ENCODE assay signal across 21 mouse cellular contexts in the genomic region with DNA sequence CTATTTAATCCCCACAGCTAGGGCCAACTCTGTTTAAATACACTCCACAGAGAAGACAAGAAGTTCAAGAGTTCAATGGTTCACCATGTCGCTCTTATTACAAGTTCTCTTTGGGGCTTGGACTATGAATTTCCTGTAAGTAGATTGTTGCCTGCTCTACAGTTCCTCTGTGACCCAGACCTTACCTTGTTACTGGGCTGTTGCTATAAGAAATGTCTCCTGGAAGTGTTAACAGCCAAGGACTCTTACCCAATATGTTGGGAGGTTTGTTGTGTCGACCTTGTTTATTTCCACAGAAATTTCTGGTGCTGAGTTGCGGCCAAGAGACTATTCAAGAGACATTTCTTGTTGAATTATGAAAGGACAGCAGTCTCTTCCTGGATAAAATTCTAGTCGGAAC.
DNase-seq lines count a peak whose midpoint lies in the region; ATAC-seq and TF ChIP-seq lines count a peak whose summit lies in the region.
"Had no signal": no experiment of that assay in that cellular context is flagged by ENCODE, and none has a peak within 500 bp of the region (broad histone marks: within the 10 kb centered on the region; RNA-seq: fewer than 3 reads in every experiment).

No protein-coding gene starts in this region.

- H3K4me3 ChIP-seq in limb, embryonic 14.5 days (replicated peaks; ENCODE audit: low read length) = no peak overlapping the region
- H3K4me3 ChIP-seq in limb, embryonic 10.5 days = no peak overlapping the region
- H3K4me3 ChIP-seq in brown adipose tissue, adult 24 weeks (ENCODE audit: insufficient read depth, low read depth, low read length) = no peak overlapping the region
- H3K4me3 ChIP-seq: embryonic facial prominence, embryonic 15.5 days; erythroblast, embryonic 14.5 days; forebrain, embryonic 10.5 days; heart, embryonic 13.5 days; hindbrain, embryonic 12.5 days had no signal

- intact Hi-C loops in left cerebral cortex, postnatal 25 days (cut with DNase I) = no loop called here

- WGBS in limb, embryonic 14.5 days = 77% methylated on average over 4 of the region's 4 CpGs
- 93% methylated on average over 4 of the region's 4 CpGs for WGBS in limb, embryonic 10.5 days

- H3K27me3 ChIP-seq in limb, embryonic 14.5 days (ENCODE audit: control insufficient read depth, insufficient read depth, low read length) = no peaks in the 10 kb centered on the region
- H3K27me3 ChIP-seq in limb, embryonic 10.5 days (ENCODE audit: low read depth, poor library complexity, severe bottlenecking) = no peaks in the 10 kb centered on the region
- H3K27me3 ChIP-seq: embryonic facial prominence, embryonic 15.5 days; heart, embryonic 13.5 days; hindbrain, embryonic 12.5 days had no signal

- no peak for TF ChIP-seq POLR2A in limb, embryonic 14.5 days (IDR thresholded peaks at IDR 0.05; ENCODE audit: borderline replicate concordance, extremely low read depth, insufficient read depth, insufficient read length)

- no peak overlapping the region for H3K4me2 ChIP-seq in limb, embryonic 14.5 days (replicated peaks; ENCODE audit: low read depth, low read length, severe bottlenecking)
- H3K4me2 ChIP-seq: embryonic facial prominence, embryonic 15.5 days; heart, embryonic 13.5 days; hindbrain, embryonic 12.5 days had no signal

- peak; percentile 67 for ATAC-seq in limb, embryonic 14.5 days (ENCODE audit: low FRiP score, low read depth)
- ATAC-seq: forebrain, embryonic 14.5 days; hindbrain, embryonic 16.5 days; inflammation-experienced regulatory T-cells, adult 6 months had no signal

- DNase-seq in gastrocnemius, adult 18-20 months (ENCODE audit: low spot score) = peak; percentile 40
- no peak for DNase-seq in gastrocnemius, adult 8-10 months (ENCODE audit: low spot score in 2 of 2)
- DNase-seq in limb, embryonic 14.5 days (ENCODE audit: low spot score) = peak; percentile 9
- DNase-seq in limb, embryonic 10.5 days (ENCODE audit: low spot score) = no peak
- peak; percentile 29 for DNase-seq in lung, postnatal 36 days
- no peak for DNase-seq in lung, adult 18-20 months
- DNase-seq in left cerebral cortex, postnatal 25 days (ENCODE audit: low spot score in 2 of 2) = no peak
- DNase-seq: cerebellum, adult 2 months; cerebellum, postnatal 14 days; embryo, embryonic 11 days; gastrocnemius, postnatal 14 days; heart, postnatal 4 days had no signal

- H3K9ac ChIP-seq in limb, embryonic 14.5 days (ENCODE audit: low read depth, low read length, severe bottlenecking) = no peak overlapping the region
- H3K9ac ChIP-seq: embryonic facial prominence, embryonic 15.5 days; heart, embryonic 13.5 days; hindbrain, embryonic 12.5 days had no signal

- no peaks in the 10 kb centered on the region; the same call in 1 of the 2 replicates for H3K4me1 ChIP-seq in limb, embryonic 14.5 days (ENCODE audit: control insufficient read depth, insufficient read depth, low read length)
- no peaks in the 10 kb centered on the region for H3K4me1 ChIP-seq in limb, embryonic 10.5 days
- 0 out of 2 replicates have a peak, but pooled peaks cover 5% of the 10 kb centered on the region for H3K4me1 ChIP-seq in brown adipose tissue, adult 24 weeks (ENCODE audit: control insufficient read depth, insufficient read depth, insufficient read length, low read length)
- H3K4me1 ChIP-seq: forebrain, embryonic 10.5 days; heart, embryonic 13.5 days; hindbrain, embryonic 12.5 days had no signal

- no peaks in the 10 kb centered on the region for H3K9me3 ChIP-seq in limb, embryonic 14.5 days (ENCODE audit: control insufficient read depth, low read length)
- no peaks in the 10 kb centered on the region for H3K9me3 ChIP-seq in limb, embryonic 10.5 days (replicated peaks)
- H3K9me3 ChIP-seq: embryonic facial prominence, embryonic 15.5 days; forebrain, embryonic 10.5 days; heart, embryonic 13.5 days; hindbrain, embryonic 12.5 days had no signal

- no peak overlapping the region for H3K27ac ChIP-seq in limb, embryonic 14.5 days (replicated peaks; ENCODE audit: low read depth, low read length)
- H3K27ac ChIP-seq in limb, embryonic 10.5 days = no peak overlapping the region
- peak overlapping the region; percentile 58; the same call in 1 of the 2 replicates for H3K27ac ChIP-seq in brown adipose tissue, adult 24 weeks (replicated peaks; ENCODE audit: low read depth, low read length)
- H3K27ac ChIP-seq: embryonic facial prominence, embryonic 15.5 days; forebrain, embryonic 10.5 days; heart, embryonic 13.5 days; hindbrain, embryonic 12.5 days had no signal

- no peaks in the 10 kb centered on the region for H3K36me3 ChIP-seq in limb, embryonic 14.5 days (ENCODE audit: control insufficient read depth, insufficient read depth, low read length)
- no peaks in the 10 kb centered on the region for H3K36me3 ChIP-seq in limb, embryonic 10.5 days
- H3K36me3 ChIP-seq: embryonic facial prominence, embryonic 15.5 days; forebrain, embryonic 10.5 days; heart, embryonic 13.5 days; hindbrain, embryonic 12.5 days had no signal

Comparison
In these comparisons a context has a peak if more than half of its experiments do, and no peak if none do; other contexts are left out.
1. DNase-seq: peak in gastrocnemius, adult 18-20 months (single experiment), limb, embryonic 14.5 days (single experiment) and lung, postnatal 36 days (single experiment); none in gastrocnemius, adult 8-10 months (0 of 2), limb, embryonic 10.5 days (single experiment), lung, adult 18-20 months (0 of 2) and left cerebral cortex, postnatal 25 days (0 of 2).